Mouse (Mus musculus) spleen, adult 2 months (tissue): Measurements from ENCODE around the gene Serpina3m.
"Not testable (repeated sequence)": the region's sequence is repeated elsewhere in the genome, so short reads cannot be mapped to it uniquely, and the experiment has no call there.

Experiments
- CTCF ChIP-seq: fragments of 200-500 bp; IDR thresholded peaks from 2 replicates; pipeline ENCODE4 v1.5.1; 2011; ENCODE audit warnings: mild to moderate bottlenecking, inconsistent platforms; ENCODE audit not compliant: insufficient read depth, insufficient read length, insufficient replicate concordance; ENCODE audit errors: extremely low read depth
- POLR2A ChIP-seq: fragments of 200-500 bp; IDR thresholded peaks from 2 replicates; pipeline ENCODE4 v1.6.1; 2011; ENCODE audit warnings: low read depth, low read length, inconsistent platforms

GRCm38 (mm10) chr12:104381071-104381604 lies 42.9 kb downstream of the Serpina3m start:
- TF ChIP-seq CTCF, POLR2A: not testable (repeated sequence)
